Mouse (Mus musculus) forebrain, embryonic 11.5 days (tissue): ENCODE data around the gene Sv2b. TPM values are rescaled to one million over a fixed set of nuclear protein-coding genes. Genes with fewer than 3 reads are reported as not detected.
"Not testable (repeated sequence)": the region's sequence is repeated elsewhere in the genome, so short reads cannot be mapped to it uniquely, and the experiment has no call there.

Experiments
- ATAC-seq: fragments of 200-750 bp; cut with Nextera tagmentation; replicated peaks from 2 replicates; pipeline ENCODE4 v1.8.0; 2017; ENCODE audit warnings: moderate TSS enrichment; ENCODE audit not compliant: low FRiP score
- DNase-seq: peaks from one replicate; pipeline ENCODE4 v3.0.0-alpha.2; 2017; ENCODE audit warnings: low spot score
- H3K27ac ChIP-seq: fragments of 300-500 bp; sonication (generic); 2 replicates; pipeline ENCODE4 v1.5.1; 2014; ENCODE audit warnings: low read depth, low read length
- H3K27me3 ChIP-seq: fragments of 300-500 bp; sonication (generic); 2 replicates; pipeline ENCODE4 v1.6.1; 2014; ENCODE audit warnings: mild to moderate bottlenecking, low read length, mixed read lengths; ENCODE audit not compliant: control insufficient read depth, insufficient read depth
- H3K36me3 ChIP-seq: fragments of 300-500 bp; sonication (generic); 2 replicates; pipeline ENCODE4 v1.6.1; 2014; ENCODE audit warnings: mild to moderate bottlenecking, low read length, moderate library complexity, mixed read lengths; ENCODE audit not compliant: control insufficient read depth, insufficient read depth
- H3K4me1 ChIP-seq: fragments of 300-500 bp; sonication (generic); replicated peaks from 2 replicates; pipeline ENCODE4 v1.6.1; 2014; ENCODE audit warnings: low read length, mixed read lengths; ENCODE audit not compliant: control insufficient read depth, insufficient read depth
- H3K4me2 ChIP-seq: fragments of 300-500 bp; sonication (generic); 2 replicates; pipeline ENCODE4 v1.6.1; 2014; ENCODE audit warnings: low read depth, mild to moderate bottlenecking, low read length, moderate library complexity, mixed read lengths; ENCODE audit not compliant: severe bottlenecking
- H3K4me3 ChIP-seq: fragments of 300-500 bp; sonication (generic); 2 replicates; pipeline ENCODE4 v1.5.1; 2014; ENCODE audit warnings: low read depth, low read length
- H3K9ac ChIP-seq: fragments of 300-500 bp; sonication (generic); 2 replicates; pipeline ENCODE4 v1.6.1; 2014; ENCODE audit warnings: low read length
- H3K9me3 ChIP-seq: fragments of 300-500 bp; sonication (generic); 2 replicates; pipeline ENCODE4 v1.6.1; 2016; ENCODE audit warnings: low read length, mixed read lengths; ENCODE audit not compliant: control insufficient read depth
- WGBS: fragments of 180-500 bp; shearing (Covaris S2); extraction: QIAGEN DNeasy Blood & Tissue Kit; methylation state at CpG from one replicate; pipeline ENCODE4 v1.1.7; 2014; 5-methylcytosine and 5-hydroxymethylcytosine counted together
- polyA plus RNA-seq: library from polyadenylated mRNA; unstranded; fragments of >200 nt; fragmentation: Nextera tagmentation; extraction: Ambion mirVana; gene quantifications from 2 replicates; pipeline ENCODE4 v1.2.1, GENCODE M21; 2014

The Sv2b gene
- polyA plus RNA-seq, 1 experiment from 2014 or later: 2.5 TPM

GRCm38 (mm10) chr7:75220296-75220695, 88.8 kb downstream of the Sv2b start:
- H3K27ac ChIP-seq: no peak overlapping the region

DNA sequence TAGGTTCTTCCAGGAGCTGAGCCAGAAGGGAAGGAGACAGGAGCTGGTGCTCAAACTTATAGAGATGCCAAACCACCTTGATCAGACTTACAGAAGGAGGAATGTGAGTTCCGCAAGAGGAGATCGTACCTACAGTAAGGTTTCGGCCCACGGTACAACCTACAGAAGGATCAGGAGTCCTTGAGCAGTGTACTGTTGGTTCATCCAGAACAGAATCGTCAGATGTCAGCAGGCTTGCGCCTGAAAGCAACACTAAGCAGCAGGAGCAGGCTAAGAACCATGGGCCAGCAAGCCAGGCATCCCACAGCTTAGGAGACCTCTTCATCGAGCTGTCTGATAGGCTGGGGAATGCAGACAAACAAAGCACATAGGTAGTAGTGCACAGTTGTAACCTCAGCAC, 92.9 kb downstream of the Sv2b start:
- H3K36me3 ChIP-seq: no peaks in the 10 kb centered on the region
- no peak overlapping the region for H3K4me2 ChIP-seq
- no peaks in the 10 kb centered on the region for H3K4me1 ChIP-seq
- no peaks in the 10 kb centered on the region for H3K27me3 ChIP-seq
- WGBS: 85% methylated on average over 7 of the region's 7 CpGs
- H3K27ac ChIP-seq: no peak overlapping the region
- no peak overlapping the region for H3K4me3 ChIP-seq
- no peaks in the 10 kb centered on the region; the same call in 1 of the 2 replicates for H3K9me3 ChIP-seq
- no peak overlapping the region for H3K9ac ChIP-seq
- DNase-seq (no peak), ATAC-seq (no peak)

More at GRCm38 (mm10) chr7:75220296-75220695, 88.8 kb downstream of the Sv2b start:
- Histone ChIP-seq H3K9ac (no peak overlapping the region), H3K4me2 (no peak overlapping the region), H3K27me3 (no peaks in the 10 kb centered on the region), H3K9me3 (no peaks in the 10 kb centered on the region; the same call in 1 of the 2 replicates), H3K4me3 (no peak overlapping the region), H3K4me1 (no peaks in the 10 kb centered on the region), H3K36me3 (no peaks in the 10 kb centered on the region)
- ATAC-seq (no peak), DNase-seq (no peak)

- no peaks in the 10 kb centered on the region for H3K9me3 ChIP-seq
- no peak overlapping the region for H3K4me3 ChIP-seq
- H3K9ac ChIP-seq: no peak overlapping the region
- DNase-seq (no peak), ATAC-seq (no peak)
- no peaks in the 10 kb centered on the region for H3K36me3 ChIP-seq
- no peak overlapping the region for H3K27ac ChIP-seq
- H3K4me1 ChIP-seq: peaks cover 2% of the 10 kb centered on the region; the same call in 1 of the 2 replicates
- WGBS: 46% methylated on average over 4 of the region's 4 CpGs
- H3K27me3 ChIP-seq: no peaks in the 10 kb centered on the region
- H3K4me2 ChIP-seq: no peak overlapping the region
These were observed 99.8 kb downstream of the Sv2b start for GRCm38 (mm10) chr7:75209221-75209641.

DNA sequence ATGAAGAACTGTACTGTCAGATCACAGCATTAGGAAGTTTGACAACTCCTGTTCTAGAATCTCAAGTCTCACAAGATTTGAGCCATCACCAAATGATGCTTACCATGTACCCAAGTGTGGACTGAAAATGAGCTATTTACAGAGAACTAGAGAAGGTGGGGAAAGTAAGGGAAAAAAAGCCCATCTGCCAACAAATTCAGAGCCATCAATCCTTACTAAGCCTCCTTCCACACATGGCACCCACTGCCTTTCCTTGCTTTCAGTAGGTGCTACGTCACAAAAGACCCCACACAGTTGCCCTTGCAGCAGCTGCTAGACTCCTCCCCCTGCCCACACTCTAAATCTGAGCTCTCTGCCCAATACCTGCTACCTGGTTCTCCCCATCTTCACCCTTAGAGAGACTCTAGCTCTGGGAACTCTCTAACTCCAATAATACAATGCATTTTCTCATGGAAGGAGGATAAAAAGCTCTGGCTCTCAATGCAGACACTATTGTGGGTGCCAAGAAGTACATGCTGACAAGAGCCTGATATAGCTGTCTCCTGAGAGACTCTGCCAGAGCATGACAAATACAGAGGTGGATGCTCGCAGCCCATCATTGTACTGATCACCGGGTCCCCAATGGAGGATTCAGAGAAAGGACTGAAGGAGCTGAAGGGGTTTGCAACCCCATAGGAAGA, 101.0 kb downstream of the Sv2b start:
- H3K4me2 ChIP-seq: no peak overlapping the region
- no peak overlapping the region for H3K4me3 ChIP-seq
- 77% methylated on average over 3 of the region's 3 CpGs for WGBS
- no peak overlapping the region for H3K9ac ChIP-seq
- H3K4me1 ChIP-seq: peaks cover 2% of the 10 kb centered on the region; the same call in 1 of the 2 replicates
- H3K36me3 ChIP-seq: no peaks in the 10 kb centered on the region
- no peaks in the 10 kb centered on the region for H3K27me3 ChIP-seq
- DNase-seq (no peak), ATAC-seq (no peak)
- H3K27ac ChIP-seq: no peak overlapping the region
- H3K9me3 ChIP-seq: no peaks in the 10 kb centered on the region

GRCm38 (mm10) chr7:75206671-75207070, 102.4 kb downstream of the Sv2b start:
- Histone ChIP-seq H3K4me2 (no peak overlapping the region), H3K36me3 (no peaks in the 10 kb centered on the region), H3K4me1 (peaks cover 2% of the 10 kb centered on the region; the same call in 1 of the 2 replicates), H3K27ac (no peak overlapping the region), H3K9me3 (no peaks in the 10 kb centered on the region), H3K9ac (no peak overlapping the region), H3K4me3 (no peak overlapping the region), H3K27me3 (no peaks in the 10 kb centered on the region)
- no peak for DNase-seq
- no peak for ATAC-seq
- WGBS: 88% methylated on average over 3 of the region's 3 CpGs

GRCm38 (mm10) chr7:75205386-75205785, 103.7 kb downstream of the Sv2b start:
- H3K27me3 ChIP-seq: no peaks in the 10 kb centered on the region
- 82% methylated on average over 3 of the region's 3 CpGs for WGBS
- H3K9ac ChIP-seq: no peak overlapping the region
- no peak overlapping the region for H3K27ac ChIP-seq
- ATAC-seq (no peak), DNase-seq (no peak)
- H3K9me3 ChIP-seq: no peaks in the 10 kb centered on the region
- H3K4me3 ChIP-seq: no peak overlapping the region
- no peak overlapping the region for H3K4me2 ChIP-seq
- H3K36me3 ChIP-seq: no peaks in the 10 kb centered on the region
- peaks cover 2% of the 10 kb centered on the region; the same call in 1 of the 2 replicates for H3K4me1 ChIP-seq

- 94% methylated on average over 1 of the region's 1 CpGs for WGBS
These were observed 114.2 kb downstream of the Sv2b start for GRCm38 (mm10) chr7:75194919-75195230.

DNA sequence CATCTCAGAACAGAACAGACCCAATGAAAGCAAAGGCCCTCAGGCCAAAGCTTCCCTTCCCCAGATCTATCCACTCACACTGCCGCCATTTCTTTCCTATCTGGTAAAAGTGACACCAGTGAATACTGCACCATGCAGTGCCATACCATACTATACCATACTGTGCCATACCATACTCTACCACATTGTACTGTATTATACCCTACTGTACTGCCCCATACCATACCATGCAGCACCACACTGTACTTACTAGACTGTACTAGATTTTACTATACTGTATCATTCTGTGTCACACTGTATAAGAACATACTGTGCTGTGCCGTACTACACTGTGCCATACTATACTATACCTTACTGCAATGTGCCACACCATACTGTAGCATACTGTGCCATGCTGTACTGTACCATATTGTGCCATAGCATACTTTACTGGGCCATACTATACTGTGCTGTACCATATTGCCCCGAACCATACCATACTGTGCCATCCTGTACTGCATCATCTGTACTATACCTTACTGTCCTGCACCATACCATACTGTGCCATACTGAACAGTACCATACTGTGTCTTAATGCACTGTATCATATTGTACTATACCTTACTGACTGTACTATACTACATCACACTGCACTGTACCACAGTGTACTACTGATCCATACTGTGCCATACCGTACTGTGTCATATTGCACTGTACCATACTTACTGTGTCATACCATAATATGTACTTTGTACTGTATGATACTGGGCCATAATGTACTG, 114.7 kb downstream of the Sv2b start:
- 0 out of 2 replicates have a peak, but pooled peaks have one; percentile 39 for ATAC-seq
- no peaks in the 10 kb centered on the region for H3K4me1 ChIP-seq
- WGBS: 97% methylated on average over 4 of the region's 4 CpGs
- no peak for DNase-seq
- H3K27ac ChIP-seq: no peak overlapping the region
- no peak overlapping the region for H3K9ac ChIP-seq
- H3K36me3 ChIP-seq: no peaks in the 10 kb centered on the region
- no peak overlapping the region for H3K4me2 ChIP-seq
- no peaks in the 10 kb centered on the region for H3K9me3 ChIP-seq
- no peaks in the 10 kb centered on the region for H3K27me3 ChIP-seq
- H3K4me3 ChIP-seq: no peak overlapping the region

More at GRCm38 (mm10) chr7:75194919-75195230, 114.2 kb downstream of the Sv2b start:
- not testable (repeated sequence) for H3K4me2 ChIP-seq, ATAC-seq, H3K27ac ChIP-seq, H3K9ac ChIP-seq, H3K36me3 ChIP-seq, DNase-seq, H3K4me1 ChIP-seq, H3K4me3 ChIP-seq, H3K27me3 ChIP-seq, H3K9me3 ChIP-seq
